Mouse (Mus musculus) cortical plate, adult 2 months (tissue): ENCODE data around the gene Tada1.

Experiments used
- CTCF ChIP-seq: fragments of 200-500 bp; IDR thresholded peaks from 2 replicates; pipeline ENCODE4 v1.5.1; 2011; ENCODE audit warnings: mild to moderate bottlenecking, control low read depth, low read length; ENCODE audit not compliant: insufficient read depth; ENCODE audit errors: extremely low read depth
- POLR2A ChIP-seq: fragments of 200-500 bp; IDR thresholded peaks from 2 replicates; pipeline ENCODE4 v1.6.1; 2011; ENCODE audit warnings: mild to moderate bottlenecking, low read length, control low read depth; ENCODE audit not compliant: insufficient read depth; ENCODE audit errors: extremely low read depth

- TF ChIP-seq POLR2A (no peak), CTCF (no peak)
Observed at GRCm38 (mm10) chr1:166401455-166401854, 22.6 kb downstream of the Tada1 start.
